Mouse (Mus musculus): ENCODE measurements at regions not wholly inside any gene's neighbourhood (a gene's known extent, or its start where the extent isn't known, plus 50 kb on each side); places are given as distances from the start of the nearest gene placed in this dataset.

GRCm38 (mm10) chr4:95154377-95154776, 102.4 kb upstream of the Jun start:
- TF ChIP-seq E2F4 (IDR thresholded peaks at IDR 0.05; ENCODE audit: borderline replicate concordance, low read depth, low read length) (no peak), ETS1 (IDR thresholded peaks at IDR 0.05; ENCODE audit: low read depth, low read length) (no peak), EP300 (IDR thresholded peaks at IDR 0.05; ENCODE audit: low read depth in 1 of 2, low read length in 2 of 2) (no peak), ELF1 (IDR thresholded peaks at IDR 0.05; ENCODE audit: low read depth, low read length) (no peak)
